Mouse (Mus musculus) kidney, adult 2 months (tissue): ENCODE measurements around the gene Lypd4.

Experiments used
- CTCF ChIP-seq: fragments of 200-500 bp; conservative IDR thresholded peaks from 2 replicates; pipeline ENCODE4 v1.5.1; 2011; ENCODE audit warnings: low read depth, mild to moderate bottlenecking, control low read depth, low read length, moderate library complexity, mixed read lengths; ENCODE audit not compliant: insufficient read depth, insufficient read length
- POLR2A ChIP-seq: fragments of 200-500 bp; IDR thresholded peaks from one replicate; pipeline ENCODE4 v1.6.1; 2011; ENCODE audit warnings: low read depth, low read length, control low read depth

- TF ChIP-seq POLR2A (no peak), CTCF (no peak)
Observed at GRCm38 (mm10) chr7:24891241-24892124, 21.7 kb upstream of the Lypd4 start.
